Mouse (Mus musculus): ENCODE measurements around the gene Klk11. TPM values are rescaled to one million over a fixed set of nuclear protein-coding genes. Genes with fewer than 3 reads are reported as not detected.
A peak's percentile ranks its signal among the peaks of the same experiment; 100 is the strongest.

Klk11 gene
- not detected in 2 replicates for total RNA-seq (2014; rRNA removed)
- not detected in 2 replicates for polyA plus RNA-seq (2012; rRNA removed)

DNA sequence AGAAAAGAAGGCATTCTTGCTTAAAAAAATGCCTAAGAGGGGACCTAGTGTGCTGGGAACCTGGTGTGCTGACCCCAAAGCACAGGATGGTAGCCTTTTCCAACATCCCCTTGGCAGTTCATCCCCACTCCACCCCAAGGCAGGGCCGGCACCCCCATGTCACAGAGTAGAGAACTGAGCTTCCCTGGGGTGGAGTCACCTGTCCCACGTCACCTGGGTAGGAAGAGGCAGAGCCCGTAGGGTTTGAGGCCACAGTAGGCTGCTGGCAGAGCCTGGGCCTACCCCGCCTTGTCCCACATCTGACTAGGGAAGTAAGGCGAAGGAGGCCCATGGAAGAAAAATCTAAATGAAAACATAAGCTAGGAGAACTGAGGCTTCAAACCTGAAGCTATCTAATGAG lies at the start of gene Klk11:
Gene Klk11, plus strand, starts transcription at position 241 of the 400 bp plus-strand sequence.
- WGBS: 95% methylated on average over 5 of the region's 5 CpGs
- TF ChIP-seq CTCF (IDR thresholded peaks at IDR 0.05; ENCODE audit: low read depth, low read length): no peak
- no peak for TF ChIP-seq POLR2A (IDR thresholded peaks at IDR 0.05; ENCODE audit: extremely low read depth, insufficient read depth, low read length)

GRCm38 (mm10) chr7:43747788-43748187 lies 26.6 kb upstream of the Klk11 start:
- H3K27me3 ChIP-seq (ENCODE audit: control insufficient read depth, insufficient read depth, low read length): no peaks in the 10 kb centered on the region
- no peak overlapping the region for H3K4me3 ChIP-seq (ENCODE audit: insufficient read depth, low read depth, low read length)
- TF ChIP-seq POLR2A (IDR thresholded peaks at IDR 0.05; ENCODE audit: extremely low read depth, insufficient read depth, low read length): no peak
- TF ChIP-seq CTCF (IDR thresholded peaks at IDR 0.05; ENCODE audit: low read depth, low read length): no peak
- no peak overlapping the region for H3K9ac ChIP-seq (ENCODE audit: low read depth, low read length)
- H3K36me3 ChIP-seq (ENCODE audit: control insufficient read depth, insufficient read depth, low read length): no peaks in the 10 kb centered on the region
- H3K4me1 ChIP-seq (ENCODE audit: control insufficient read depth, insufficient read depth, low read length): no peaks in the 10 kb centered on the region
- 64% methylated on average over 1 of the region's 1 CpGs for WGBS
- H3K27ac ChIP-seq (replicated peaks; ENCODE audit: insufficient read depth, low read depth, low read length): no peak overlapping the region
- peak; percentile 41 for DNase-seq (ENCODE audit: extremely low read depth, low read depth, low spot score)
- H3K79me2 ChIP-seq (ENCODE audit: control insufficient read depth, insufficient read depth, low read length): no peaks in the 10 kb centered on the region

More for the DNA sequence above, at the start of gene Klk11:
- Histone ChIP-seq H3K4me1 (ENCODE audit: control insufficient read depth, insufficient read depth, low read length) (no peaks in the 10 kb centered on the region), H3K79me2 (ENCODE audit: control insufficient read depth, insufficient read depth, low read length) (no peaks in the 10 kb centered on the region), H3K4me3 (ENCODE audit: insufficient read depth, low read depth, low read length) (no peak within 1 kb of the TSS), H3K27me3 (ENCODE audit: control insufficient read depth, insufficient read depth, low read length) (no peaks in the 10 kb centered on the region), H3K27ac (replicated peaks; ENCODE audit: insufficient read depth, low read depth, low read length) (no peak within 1 kb of the TSS), H3K9ac (ENCODE audit: low read depth, low read length) (no peak within 1 kb of the TSS), H3K36me3 (ENCODE audit: control insufficient read depth, insufficient read depth, low read length) (no peaks in the 10 kb centered on the region)
- DNase-seq (ENCODE audit: extremely low read depth, low read depth, low spot score): no peak

- Histone ChIP-seq H3K27me3 (ENCODE audit: control insufficient read depth, insufficient read depth, low read length) (no peaks in the 10 kb centered on the region), H3K4me3 (ENCODE audit: insufficient read depth, low read depth, low read length) (no peak overlapping the region), H3K9ac (ENCODE audit: low read depth, low read length) (no peak overlapping the region), H3K4me1 (ENCODE audit: control insufficient read depth, insufficient read depth, low read length) (no peaks in the 10 kb centered on the region), H3K36me3 (ENCODE audit: control insufficient read depth, insufficient read depth, low read length) (no peaks in the 10 kb centered on the region), H3K27ac (replicated peaks; ENCODE audit: insufficient read depth, low read depth, low read length) (no peak overlapping the region), H3K79me2 (ENCODE audit: control insufficient read depth, insufficient read depth, low read length) (no peaks in the 10 kb centered on the region)
- no peak for TF ChIP-seq CTCF (IDR thresholded peaks at IDR 0.05; ENCODE audit: low read depth, low read length)
- TF ChIP-seq POLR2A (IDR thresholded peaks at IDR 0.05; ENCODE audit: extremely low read depth, insufficient read depth, low read length): no peak
- DNase-seq (ENCODE audit: extremely low read depth, low read depth, low spot score): no peak
- WGBS: 42% methylated on average over 2 of the region's 2 CpGs
Observed at GRCm38 (mm10) chr7:43752806-43753205, 21.6 kb upstream of the Klk11 start.

GRCm38 (mm10) chr7:43766484-43766883 lies 7.9 kb upstream of the Klk11 start:
- Histone ChIP-seq H3K79me2 (ENCODE audit: control insufficient read depth, insufficient read depth, low read length) (no peaks in the 10 kb centered on the region), H3K27me3 (ENCODE audit: control insufficient read depth, insufficient read depth, low read length) (no peaks in the 10 kb centered on the region), H3K36me3 (ENCODE audit: control insufficient read depth, insufficient read depth, low read length) (no peaks in the 10 kb centered on the region), H3K4me1 (ENCODE audit: control insufficient read depth, insufficient read depth, low read length) (no peaks in the 10 kb centered on the region), H3K4me3 (ENCODE audit: insufficient read depth, low read depth, low read length) (no peak overlapping the region), H3K9ac (ENCODE audit: low read depth, low read length) (no peak overlapping the region), H3K27ac (replicated peaks; ENCODE audit: insufficient read depth, low read depth, low read length) (no peak overlapping the region)
- no peak for DNase-seq (ENCODE audit: extremely low read depth, low read depth, low spot score)
- TF ChIP-seq POLR2A (IDR thresholded peaks at IDR 0.05; ENCODE audit: extremely low read depth, insufficient read depth, low read length): no peak
- 36% methylated on average over 8 of the region's 8 CpGs for WGBS

DNA sequence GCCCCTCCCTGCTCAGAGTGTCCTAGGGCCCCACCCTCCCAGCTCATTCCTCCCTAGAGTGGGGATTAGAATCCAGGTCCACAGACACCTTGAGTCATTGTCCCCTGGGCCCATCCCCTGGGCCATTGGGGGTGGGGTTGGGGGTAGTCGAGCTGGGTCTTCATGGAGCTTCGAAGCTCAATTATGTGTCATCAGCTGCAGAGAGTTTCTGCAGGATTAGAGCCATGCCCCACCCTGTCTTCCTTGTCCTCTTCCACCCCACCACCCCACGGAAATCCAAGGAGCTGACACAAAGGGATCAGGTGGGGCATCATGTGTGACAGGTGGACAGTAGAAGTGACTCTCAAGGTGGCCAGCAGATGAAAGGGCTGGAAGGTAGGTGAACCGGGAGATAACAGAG lies 5.8 kb upstream of the Klk11 start, which contains the start of gene Klk12:
Gene Klk12, plus strand, starts transcription at position 301 of the 400 bp plus-strand sequence.
- no peak for DNase-seq (ENCODE audit: extremely low read depth, low read depth, low spot score)
- Histone ChIP-seq H3K9ac (ENCODE audit: low read depth, low read length) (no peak within 1 kb of the TSS), H3K27me3 (ENCODE audit: control insufficient read depth, insufficient read depth, low read length) (no peaks in the 10 kb centered on the region), H3K4me3 (ENCODE audit: insufficient read depth, low read depth, low read length) (no peak within 1 kb of the TSS), H3K4me1 (ENCODE audit: control insufficient read depth, insufficient read depth, low read length) (no peaks in the 10 kb centered on the region), H3K79me2 (ENCODE audit: control insufficient read depth, insufficient read depth, low read length) (no peaks in the 10 kb centered on the region), H3K36me3 (ENCODE audit: control insufficient read depth, insufficient read depth, low read length) (no peaks in the 10 kb centered on the region), H3K27ac (replicated peaks; ENCODE audit: insufficient read depth, low read depth, low read length) (no peak within 1 kb of the TSS)
- WGBS: 58% methylated on average over 4 of the region's 4 CpGs
- TF ChIP-seq CTCF (IDR thresholded peaks at IDR 0.05; ENCODE audit: low read depth, low read length): no peak
- no peak for TF ChIP-seq POLR2A (IDR thresholded peaks at IDR 0.05; ENCODE audit: extremely low read depth, insufficient read depth, low read length)

- H3K4me1 ChIP-seq (ENCODE audit: control insufficient read depth, insufficient read depth, low read length): no peaks in the 10 kb centered on the region
- no peaks in the 10 kb centered on the region for H3K79me2 ChIP-seq (ENCODE audit: control insufficient read depth, insufficient read depth, low read length)
- DNase-seq (ENCODE audit: extremely low read depth, low read depth, low spot score): no peak
- H3K27me3 ChIP-seq (ENCODE audit: control insufficient read depth, insufficient read depth, low read length): no peaks in the 10 kb centered on the region
- H3K36me3 ChIP-seq (ENCODE audit: control insufficient read depth, insufficient read depth, low read length): no peaks in the 10 kb centered on the region
- H3K27ac ChIP-seq (replicated peaks; ENCODE audit: insufficient read depth, low read depth, low read length): no peak overlapping the region
- WGBS: 88% methylated on average over 8 of the region's 8 CpGs
- H3K4me3 ChIP-seq (ENCODE audit: insufficient read depth, low read depth, low read length): no peak overlapping the region
- H3K9ac ChIP-seq (ENCODE audit: low read depth, low read length): no peak overlapping the region
- TF ChIP-seq POLR2A (IDR thresholded peaks at IDR 0.05; ENCODE audit: extremely low read depth, insufficient read depth, low read length) (no peak), CTCF (IDR thresholded peaks at IDR 0.05; ENCODE audit: low read depth, low read length) (no peak)
Observed at GRCm38 (mm10) chr7:43769636-43770035, 4.8 kb upstream of the Klk11 start.

Measured in liver, adult 2 months (tissue).